Mouse (Mus musculus) CH12F3 (cell line): ENCODE results near the gene Acot3.
"Not testable (repeated sequence)": the region's sequence is repeated elsewhere in the genome, so short reads cannot be mapped to it uniquely, and the experiment has no call there.

Experiments
- in situ Hi-C: fragments of 300-500 bp; cut with MboI; formaldehyde crosslinking; loops from 2 replicates; pipeline ENCODE4 v1.14.3; 2020; ENCODE audit warnings: low sequenced_read_pairs

Gene Acot3

DNA sequence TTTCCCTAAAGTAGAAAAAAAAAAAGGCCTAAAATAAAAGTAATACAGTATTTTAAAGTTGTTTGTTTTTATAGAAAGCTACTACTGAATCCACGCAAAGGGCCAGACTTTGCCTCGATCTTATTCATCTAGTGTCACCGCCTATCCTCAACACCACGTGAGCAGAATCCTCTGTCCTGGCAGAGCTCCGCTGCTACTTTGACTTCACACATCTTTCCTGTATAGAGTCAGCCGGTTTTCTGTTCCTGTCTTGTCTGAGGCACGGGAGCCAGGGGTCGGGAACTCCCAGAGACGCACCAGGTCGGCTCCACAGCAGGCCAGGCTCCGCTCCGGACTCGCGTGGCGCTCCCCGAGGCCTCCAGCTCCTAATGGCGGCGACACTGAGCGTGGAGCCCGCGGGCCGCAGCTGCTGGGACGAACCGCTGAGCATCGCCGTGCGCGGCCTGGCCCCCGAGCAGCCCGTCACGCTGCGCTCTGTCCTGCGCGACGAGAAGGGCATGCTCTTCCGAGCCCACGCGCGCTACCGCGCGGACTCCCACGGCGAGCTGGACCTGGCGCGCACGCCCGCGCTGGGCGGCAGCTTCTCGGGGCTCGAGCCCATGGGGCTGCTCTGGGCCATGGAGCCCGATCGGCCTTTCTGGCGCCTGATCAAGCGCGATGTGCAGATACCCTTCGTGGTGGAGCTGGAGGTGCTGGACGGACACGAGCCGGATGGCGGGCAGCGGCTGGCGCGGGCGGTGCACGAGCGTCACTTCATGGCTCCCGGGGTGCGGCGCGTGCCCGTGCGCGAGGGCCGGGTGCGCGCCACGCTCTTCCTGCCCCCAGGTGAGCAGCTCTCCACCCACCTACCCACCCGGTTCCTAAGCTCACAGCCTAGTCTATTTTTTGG, 48.9 kb downstream of the Acot3 start, which contains the start of gene Acot6:
TSS of gene Acot6 (plus strand) at position 51 of the 889 bp plus-strand sequence.
- in situ Hi-C loops: not testable (repeated sequence)

DNA sequence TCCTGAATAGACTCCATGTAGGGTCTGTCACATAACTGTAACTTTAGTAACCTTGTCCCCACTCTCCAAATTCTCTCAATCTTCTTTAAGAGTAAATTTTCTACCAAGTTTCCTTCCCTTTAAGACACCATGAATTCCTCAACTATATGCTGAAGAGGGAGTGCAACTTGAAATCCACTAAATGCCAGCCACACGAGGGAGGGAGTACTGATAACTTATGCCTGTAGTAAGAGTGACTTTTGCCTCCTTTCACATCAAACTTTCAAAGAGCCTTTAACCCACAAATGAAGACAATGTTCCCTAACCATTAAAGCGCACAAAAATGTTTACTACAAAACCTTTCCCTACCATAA, 49.5 kb downstream of the Acot3 start:
- in situ Hi-C loops: no loop called here

DNA sequence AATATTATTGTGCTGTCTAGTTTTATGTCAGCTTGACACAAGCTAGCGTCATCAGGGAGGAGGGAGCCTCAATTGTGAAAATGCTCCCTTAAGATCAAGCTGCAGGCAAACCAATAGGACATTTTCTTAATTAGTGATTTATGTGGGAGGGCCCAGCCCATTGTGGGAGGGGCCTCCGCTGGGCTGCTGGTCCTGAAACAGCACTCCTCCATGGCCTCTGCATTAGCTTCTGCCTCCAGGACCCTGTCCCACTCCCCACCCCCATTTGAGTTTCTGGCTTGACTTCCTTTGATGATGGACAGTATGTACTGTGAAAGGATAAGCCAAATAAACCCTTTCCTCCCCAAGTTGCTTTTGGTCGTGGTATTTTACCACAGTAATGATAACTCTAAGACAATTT, 55.1 kb downstream of the Acot3 start:
- in situ Hi-C loops: no loop called here

DNA sequence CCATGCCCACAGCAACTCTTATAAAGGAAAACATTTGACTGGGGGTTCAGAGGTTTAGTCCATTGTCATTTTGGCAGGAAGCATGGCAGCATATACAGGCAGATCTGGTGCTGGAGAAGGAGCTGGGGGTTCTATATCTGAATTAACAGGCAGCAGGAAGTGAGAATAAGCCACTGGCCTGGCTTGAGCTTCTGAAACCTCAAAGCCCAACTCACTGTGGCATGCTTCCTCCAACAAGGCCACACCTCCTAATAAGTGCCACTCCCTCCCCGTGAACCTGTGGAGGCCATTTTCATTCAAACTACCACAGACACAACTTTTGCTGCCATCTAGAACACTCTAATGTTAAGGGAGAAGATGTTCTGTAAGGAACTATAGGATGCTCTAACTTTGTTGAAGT, 55.7 kb downstream of the Acot3 start:
- in situ Hi-C loops: no loop called here

DNA sequence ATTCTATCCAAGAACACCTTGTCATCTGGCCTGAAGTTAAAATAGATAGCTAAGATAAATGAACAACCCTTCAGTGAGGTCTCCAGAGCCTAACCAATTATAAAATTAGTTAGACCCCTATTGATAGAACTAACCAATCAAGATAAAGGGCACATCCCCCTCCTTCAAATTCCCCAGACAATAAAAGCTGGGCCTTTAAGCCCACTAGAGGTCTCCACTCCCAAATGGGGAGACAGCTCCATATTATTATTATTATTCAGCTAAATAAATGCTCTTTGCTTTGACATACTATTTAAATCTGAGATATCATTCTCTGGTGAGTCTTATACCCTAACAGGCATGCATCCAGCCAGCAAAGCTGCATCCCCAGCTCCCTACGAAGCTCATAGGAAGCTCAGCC, 58.0 kb downstream of the Acot3 start:
- in situ Hi-C loops: no loop called here
